Mouse (Mus musculus) ES-E14 (cell line): ENCODE data around the gene Clptm1. TPM values are rescaled to one million over a fixed set of nuclear protein-coding genes. Genes with fewer than 3 reads are reported as not detected.
"Not testable (repeated sequence)": the region's sequence is repeated elsewhere in the genome, so short reads cannot be mapped to it uniquely, and the experiment has no call there.

Source experiments
- DNase-seq: peaks from one replicate; pipeline ENCODE4 v3.0.0-alpha.2; 2013; ENCODE audit warnings: low read depth, low spot score
- H3K27ac ChIP-seq: 2 replicates; pipeline ENCODE4 v1.5.1; 2012; ENCODE audit warnings: low read depth, mild to moderate bottlenecking, low read length, moderate library complexity, mixed read lengths; ENCODE audit not compliant: poor library complexity, insufficient read depth, severe bottlenecking
- H3K36me3 ChIP-seq: 2 replicates; pipeline ENCODE4 v1.6.1; 2012; ENCODE audit warnings: mild to moderate bottlenecking, low read length, moderate library complexity, mixed read lengths; ENCODE audit not compliant: control insufficient read depth, poor library complexity, insufficient read depth, severe bottlenecking
- H3K4me1 ChIP-seq, 2 experiments: fragments of 150-350 bp in 1 of 2; sonication (generic) in 1 of 2; 2 replicates each; pipeline ENCODE4 v1.6.1; 2012; ENCODE audit warnings: low read length in 2 of 2, mild to moderate bottlenecking in 1 of 2, mixed read lengths in 1 of 2; ENCODE audit not compliant: control insufficient read depth in 2 of 2, insufficient read depth in 2 of 2, poor library complexity in 1 of 2
- H3K4me3 ChIP-seq, 2 experiments: fragments of 150-350 bp in 1 of 2; sonication (generic) in 1 of 2; 2 replicates each; pipeline ENCODE4 v1.5.1; 2012; ENCODE audit warnings: low read length in 2 of 2, low read depth in 1 of 2, mild to moderate bottlenecking in 1 of 2, mixed read lengths in 1 of 2; ENCODE audit not compliant: insufficient read depth in 1 of 2, poor library complexity in 1 of 2, severe bottlenecking in 1 of 2
- H3K9ac ChIP-seq: 2 replicates; pipeline ENCODE4 v1.6.1; 2012; ENCODE audit warnings: low read depth, mild to moderate bottlenecking, low read length, mixed read lengths; ENCODE audit not compliant: poor library complexity, insufficient read depth, severe bottlenecking
- H3K9me3 ChIP-seq: fragments of 150-350 bp; sonication (generic); 2 replicates; pipeline ENCODE4 v1.6.1; 2012; ENCODE audit warnings: low read depth, mild to moderate bottlenecking, low read length; ENCODE audit not compliant: control insufficient read depth, insufficient read depth
- CHD2 ChIP-seq: IDR thresholded peaks from 2 replicates; pipeline ENCODE4 v1.6.1; 2014; ENCODE audit warnings: mild to moderate bottlenecking, low read depth, low read length, inconsistent platforms
- HCFC1 ChIP-seq: IDR thresholded peaks from 2 replicates; pipeline ENCODE4 v1.6.1; 2012; ENCODE audit warnings: low read length, inconsistent platforms, borderline replicate concordance; ENCODE audit not compliant: insufficient read depth
- MAFK ChIP-seq: IDR thresholded peaks from 2 replicates; pipeline ENCODE4 v1.6.1; 2014; ENCODE audit warnings: mild to moderate bottlenecking, low read depth, low read length, inconsistent platforms; ENCODE audit not compliant: insufficient read depth
- ZC3H11A ChIP-seq: IDR thresholded peaks from 2 replicates; pipeline ENCODE4 v1.6.1; 2012; ENCODE audit warnings: low read depth, mild to moderate bottlenecking, inconsistent platforms, low read length, borderline replicate concordance
- ZNF384 ChIP-seq: IDR thresholded peaks from 2 replicates; pipeline ENCODE4 v1.6.1; 2012; ENCODE audit warnings: low read depth, low read length, inconsistent platforms
- in situ Hi-C, 2 experiments: fragments of 600-800 bp; cut with MboI; formaldehyde crosslinking; loops; one replicate each; pipeline ENCODE4 v1.15.1; 2025; ENCODE audit warnings: low sequenced_read_pairs in 2 of 2, inconsistent platforms in 1 of 2; ENCODE audit not compliant: unreplicated experiment in 2 of 2
- total RNA-seq: library from RNA; depleted of rRNA; stranded (reverse); fragments of 300-350 nt; gene quantifications from 2 replicates; pipeline ENCODE4 v1.2.3, GENCODE M21; 2012

The Clptm1 gene
- total RNA-seq, 1 experiment: 129 TPM

- no peak overlapping the region for H3K9ac ChIP-seq
- no peak overlapping the region for H3K27ac ChIP-seq
- peaks cover 15% of the 10 kb centered on the region; the same call in 1 of the 2 replicates for H3K36me3 ChIP-seq
- TF ChIP-seq HCFC1 (no peak), ZC3H11A (no peak), MAFK (no peak), CHD2 (no peak), ZNF384 (no peak)
- no peaks in the 10 kb centered on the region for H3K9me3 ChIP-seq
- in situ Hi-C loops: no loop called here
- no peak for DNase-seq
- peaks cover 0 to 3% of the 10 kb centered on the region in 2 experiments; a peak in 2 of 4 replicates for H3K4me1 ChIP-seq
- H3K4me3 ChIP-seq: no peak overlapping the region
Measured at GRCm38 (mm10) chr7:19610969-19611368, 53.9 kb downstream of the Clptm1 start.

DNA sequence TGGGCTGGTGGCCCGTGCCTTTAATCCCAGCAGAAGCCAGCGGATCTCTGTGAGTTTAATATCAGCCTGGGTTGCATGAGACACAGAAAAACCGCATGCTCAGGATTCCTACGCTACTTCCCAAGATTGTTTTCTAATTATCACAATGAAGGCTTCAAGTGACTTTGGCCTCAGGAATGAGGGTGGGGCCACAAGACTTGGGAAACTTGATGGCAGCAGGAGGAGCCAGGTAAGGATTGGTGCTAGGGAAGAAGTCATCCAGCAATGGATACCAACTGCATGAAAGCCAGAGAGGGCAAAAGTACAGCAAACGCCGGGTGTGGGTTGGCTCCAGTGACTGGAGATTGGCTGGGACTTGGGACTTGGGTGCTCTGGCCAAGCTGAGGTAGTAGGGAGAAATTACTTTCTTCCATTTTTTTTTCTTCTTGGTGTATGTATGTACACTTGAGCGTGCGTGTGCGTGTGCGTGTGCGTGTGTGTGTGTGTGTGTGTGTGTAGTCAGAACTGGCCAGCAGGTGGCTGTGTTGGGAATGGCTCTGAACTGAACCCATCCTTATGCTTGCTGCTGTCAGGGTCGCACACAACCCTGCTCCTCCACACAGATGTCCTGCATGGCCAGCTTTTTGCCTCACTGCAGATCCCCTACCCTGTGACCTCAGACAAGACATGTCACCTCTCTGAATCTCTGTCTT is 55.0 kb downstream of the Clptm1 start:
- no peak for TF ChIP-seq ZC3H11A
- TF ChIP-seq HCFC1: no peak
- TF ChIP-seq CHD2: 0 out of 2 replicates have a peak, but pooled peaks have one; percentile 19
- TF ChIP-seq MAFK: no peak
- 0 out of 2 replicates have a peak, but pooled peaks have one; percentile 10 for TF ChIP-seq ZNF384
- in situ Hi-C loops: no loop called here
- H3K9me3 ChIP-seq: no peaks in the 10 kb centered on the region
- DNase-seq: no peak
- H3K27ac ChIP-seq: peak overlapping the region; percentile 32
- peak overlapping the region; percentile 17; the same call in 1 of the 2 replicates for H3K9ac ChIP-seq
- H3K36me3 ChIP-seq: peaks cover 7% of the 10 kb centered on the region; the same call in 1 of the 2 replicates
- H3K4me1 ChIP-seq: peaks cover 0 to 3% of the 10 kb centered on the region in 2 experiments; a peak in 2 of 4 replicates
- no peak overlapping the region; a peak in 1 of 4 replicates for H3K4me3 ChIP-seq

DNA sequence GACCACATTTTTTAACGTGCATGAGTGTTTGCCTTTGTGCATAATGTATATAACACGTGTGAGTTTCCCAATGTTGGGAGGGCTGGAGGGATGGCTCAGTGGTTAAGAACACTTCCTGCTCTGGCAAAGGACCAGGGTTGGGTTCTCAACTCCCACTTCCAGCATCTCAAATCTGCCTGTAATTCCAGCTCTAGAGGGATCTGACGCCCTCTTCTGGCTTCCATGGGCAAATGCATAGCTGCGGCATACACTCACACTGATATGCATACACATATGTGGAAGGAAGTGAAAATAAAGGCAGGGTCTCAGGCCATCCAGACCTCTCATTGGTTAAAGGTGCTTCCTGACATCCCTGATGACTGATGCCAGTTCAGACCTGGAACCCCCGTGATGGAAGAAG is 57.5 kb downstream of the Clptm1 start:
- no peak for DNase-seq
- in situ Hi-C loops: no loop called here
- Histone ChIP-seq H3K9ac (no peak overlapping the region), H3K36me3 (peaks cover 4% of the 10 kb centered on the region), H3K27ac (no peak overlapping the region), H3K4me1 (peaks cover 3 to 10% of the 10 kb centered on the region in 2 experiments; a peak in 3 of 4 replicates), H3K4me3 (no peak overlapping the region), H3K9me3 (no peaks in the 10 kb centered on the region)
- TF ChIP-seq CHD2: no peak
- TF ChIP-seq ZC3H11A: no peak
- no peak for TF ChIP-seq HCFC1

GRCm38 (mm10) chr7:19604606-19605214 is 60.1 kb downstream of the Clptm1 start:
- DNase-seq, H3K9me3 ChIP-seq, H3K36me3 ChIP-seq, H3K9ac ChIP-seq, in situ Hi-C loops, H3K27ac ChIP-seq: not testable (repeated sequence)
- Histone ChIP-seq H3K4me3 (peak overlapping the region in 1 of 2 experiments; percentile 89; a peak in 2 of 4 replicates), H3K4me1 (peaks cover 3 to 16% of the 10 kb centered on the region in 2 experiments; a peak in 3 of 4 replicates)
